19 mouse cellular contexts compared by ENCODE assay signal in genomic region chr9:46507036-46507435, GRCm38 (mm10).
DNase-seq lines count a peak whose midpoint lies in the region; ATAC-seq lines count a peak whose summit lies in the region.
"Had no signal": no experiment of that assay in that cellular context is flagged by ENCODE, and none has a peak within 500 bp of the region (broad histone marks: within the 10 kb centered on the region; RNA-seq: fewer than 3 reads in every experiment).

No protein-coding gene starts in this region.

- no peak overlapping the region for H3K27ac ChIP-seq in hindbrain, embryonic 10.5 days
- no peak overlapping the region for H3K27ac ChIP-seq in limb, embryonic 10.5 days
- H3K27ac ChIP-seq: embryonic facial prominence, embryonic 15.5 days; forebrain, embryonic 10.5 days; gastrocnemius, adult 2 months; hindbrain, embryonic 15.5 days had no signal

- 90% methylated on average over 4 of the region's 4 CpGs for whole genome bisulfite sequencing in hindbrain, embryonic 10.5 days
- WGBS in limb, embryonic 10.5 days = 91% methylated on average over 4 of the region's 4 CpGs

- peak; percentile 63 to 69 for DNase-seq in cerebellum, adult 18-20 months
- peak; percentile 82 for DNase-seq in cerebellum, adult 9-11 months
- DNase-seq in cerebellum, postnatal 36 days = peak; percentile 64 to 75
- no peak for DNase-seq in hindbrain, embryonic 10.5 days (ENCODE audit: low spot score)
- DNase-seq in MN1 (ENCODE audit: low spot score) = no peak
- no peak for DNase-seq in limb, embryonic 10.5 days (ENCODE audit: low spot score)
- DNase-seq: adrenal gland, adult 8-10 months; adrenal gland, postnatal 36 days; embryo, embryonic 11 days; gastrocnemius, adult 2 months; gastrocnemius, postnatal 25 days had no signal

- H3K27me3 ChIP-seq in hindbrain, embryonic 10.5 days (ENCODE audit: insufficient read depth, poor library complexity, severe bottlenecking) = peaks cover 8% of the 10 kb centered on the region; the same call in 1 of the 2 replicates
- peaks cover 27% of the 10 kb centered on the region for H3K27me3 ChIP-seq in limb, embryonic 10.5 days (ENCODE audit: low read depth, poor library complexity, severe bottlenecking)
- H3K27me3 ChIP-seq: embryonic facial prominence, embryonic 15.5 days; hindbrain, embryonic 15.5 days had no signal

- peaks cover 41% of the 10 kb centered on the region for H3K4me1 ChIP-seq in hindbrain, embryonic 10.5 days (replicated peaks)
- H3K4me1 ChIP-seq in limb, embryonic 10.5 days = peaks cover 16% of the 10 kb centered on the region
- H3K4me1 ChIP-seq: embryonic facial prominence, embryonic 15.5 days; heart, embryonic 12.5 days had no signal

- no peak overlapping the region for H3K4me3 ChIP-seq in hindbrain, embryonic 10.5 days
- H3K4me3 ChIP-seq in limb, embryonic 10.5 days = no peak overlapping the region
- H3K4me3 ChIP-seq: embryonic facial prominence, embryonic 15.5 days; erythroblast, embryonic 14.5 days; forebrain, embryonic 10.5 days; gastrocnemius, adult 2 months; heart, embryonic 12.5 days; hindbrain, embryonic 15.5 days had no signal

- ATAC-seq in cerebellum, adult (ENCODE audit: insufficient number of reproducible peaks, low FRiP score, low TSS enrichment) = peak; percentile 56
- ATAC-seq: forebrain, embryonic 14.5 days; intestine, embryonic 16.5 days had no signal

- H3K36me3 ChIP-seq in hindbrain, embryonic 10.5 days = no peaks in the 10 kb centered on the region
- H3K36me3 ChIP-seq in limb, embryonic 10.5 days = no peaks in the 10 kb centered on the region
- H3K36me3 ChIP-seq: embryonic facial prominence, embryonic 15.5 days; forebrain, embryonic 10.5 days; heart, embryonic 12.5 days; hindbrain, embryonic 15.5 days had no signal

- no peaks in the 10 kb centered on the region for H3K9me3 ChIP-seq in hindbrain, embryonic 10.5 days
- H3K9me3 ChIP-seq in limb, embryonic 10.5 days (replicated peaks) = no peaks in the 10 kb centered on the region
- H3K9me3 ChIP-seq: embryonic facial prominence, embryonic 15.5 days; forebrain, embryonic 10.5 days; heart, embryonic 12.5 days; hindbrain, embryonic 15.5 days had no signal

Comparison
In these comparisons a context has a peak if more than half of its experiments do, and no peak if none do; other contexts are left out.
1. DNase-seq: peak in cerebellum, adult 18-20 months (2 of 2), cerebellum, adult 9-11 months (single experiment) and cerebellum, postnatal 36 days (2 of 2); none in hindbrain, embryonic 10.5 days (single experiment), MN1 (single experiment) and limb, embryonic 10.5 days (single experiment).